Mouse (Mus musculus) embryonic fibroblast, embryonic 13.5 days (primary cell): ENCODE measurements at regions not wholly inside any gene's neighbourhood (a gene's known extent, or its start where the extent isn't known, plus 50 kb on each side); places are given as distances from the start of the nearest gene placed in this dataset.

ENCODE experiments used
- H3K27ac ChIP-seq: 2 replicates; pipeline ENCODE4 v1.5.1; 2012; ENCODE audit warnings: low read length, control low read depth, inconsistent platforms; ENCODE audit not compliant: insufficient read depth
- H3K4me1 ChIP-seq: 2 replicates; pipeline ENCODE4 v1.6.1; 2011; ENCODE audit warnings: low read length; ENCODE audit not compliant: control insufficient read depth, insufficient read depth
- H3K4me3 ChIP-seq: 2 replicates; pipeline ENCODE4 v1.5.1; 2011; ENCODE audit warnings: mild to moderate bottlenecking, control low read depth, low read length; ENCODE audit not compliant: insufficient read depth
- CTCF ChIP-seq: IDR thresholded peaks from 2 replicates; pipeline ENCODE4 v1.5.1; 2011; ENCODE audit warnings: mild to moderate bottlenecking, control low read depth, low read length, moderate library complexity, borderline replicate concordance; ENCODE audit not compliant: insufficient read depth
- POLR2A ChIP-seq: IDR thresholded peaks from 2 replicates; pipeline ENCODE4 v1.6.1; 2011; ENCODE audit warnings: low read depth, mild to moderate bottlenecking, control low read depth, low read length, moderate library complexity

DNA sequence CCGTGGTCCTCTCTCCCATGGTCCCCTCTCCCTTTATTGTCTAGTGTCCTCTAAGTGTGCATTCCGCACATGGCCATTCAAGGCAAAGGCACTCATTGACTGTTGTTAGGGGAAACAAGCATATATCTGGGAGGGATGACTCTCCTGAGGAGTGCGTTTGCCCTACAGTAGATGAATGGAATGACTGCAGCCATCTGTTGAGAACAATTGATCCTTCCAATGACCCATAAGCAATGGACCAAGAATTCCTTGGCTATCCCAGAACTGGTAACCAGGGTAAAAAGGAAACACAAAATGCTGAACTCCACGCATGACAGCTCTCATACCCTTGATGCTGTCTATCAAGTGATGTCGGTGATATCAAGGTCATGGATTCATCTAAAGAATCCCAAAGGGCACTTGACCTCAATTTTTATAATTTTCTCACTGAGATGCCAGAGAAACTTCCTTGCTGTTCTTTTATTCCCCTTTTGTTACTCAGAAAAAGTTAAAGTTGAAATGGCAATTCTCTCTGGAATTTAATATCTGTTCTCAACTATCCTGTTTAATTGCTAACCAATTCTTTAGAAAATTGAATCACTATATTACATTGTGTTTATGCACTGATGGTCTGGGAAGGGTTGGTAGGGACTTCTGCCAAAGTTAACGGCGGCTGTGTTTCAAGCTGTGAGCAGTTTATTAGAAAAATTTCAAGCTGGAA, 97.3 kb upstream of the Hdac4 start:
- H3K27ac ChIP-seq = no peak overlapping the region
- no peak overlapping the region for H3K4me3 ChIP-seq
- no peak for TF ChIP-seq POLR2A
- no peak for TF ChIP-seq CTCF
- H3K4me1 ChIP-seq = no peaks in the 10 kb centered on the region

DNA sequence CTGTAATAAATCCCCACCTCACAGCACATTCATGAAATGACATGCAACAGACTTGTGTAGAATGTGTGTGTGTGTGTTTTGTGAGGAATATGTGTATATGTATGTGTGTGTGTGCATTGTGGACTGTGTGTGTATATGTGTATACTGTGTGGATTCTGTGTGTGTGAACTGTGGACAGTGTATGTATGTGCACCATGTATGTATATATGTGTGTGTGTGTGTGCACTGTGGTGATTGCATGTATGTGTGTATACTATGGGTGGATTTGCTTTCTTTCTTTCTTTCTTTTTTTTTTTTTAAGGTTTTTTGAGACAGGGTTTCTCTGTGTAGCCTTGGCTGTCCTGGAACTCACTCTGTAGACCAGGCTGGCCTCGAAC, 91.5 kb upstream of the Hdac4 start:
- Histone ChIP-seq H3K4me1 (no peaks in the 10 kb centered on the region), H3K27ac (no peak overlapping the region), H3K4me3 (no peak overlapping the region)
- no peak for TF ChIP-seq CTCF

DNA sequence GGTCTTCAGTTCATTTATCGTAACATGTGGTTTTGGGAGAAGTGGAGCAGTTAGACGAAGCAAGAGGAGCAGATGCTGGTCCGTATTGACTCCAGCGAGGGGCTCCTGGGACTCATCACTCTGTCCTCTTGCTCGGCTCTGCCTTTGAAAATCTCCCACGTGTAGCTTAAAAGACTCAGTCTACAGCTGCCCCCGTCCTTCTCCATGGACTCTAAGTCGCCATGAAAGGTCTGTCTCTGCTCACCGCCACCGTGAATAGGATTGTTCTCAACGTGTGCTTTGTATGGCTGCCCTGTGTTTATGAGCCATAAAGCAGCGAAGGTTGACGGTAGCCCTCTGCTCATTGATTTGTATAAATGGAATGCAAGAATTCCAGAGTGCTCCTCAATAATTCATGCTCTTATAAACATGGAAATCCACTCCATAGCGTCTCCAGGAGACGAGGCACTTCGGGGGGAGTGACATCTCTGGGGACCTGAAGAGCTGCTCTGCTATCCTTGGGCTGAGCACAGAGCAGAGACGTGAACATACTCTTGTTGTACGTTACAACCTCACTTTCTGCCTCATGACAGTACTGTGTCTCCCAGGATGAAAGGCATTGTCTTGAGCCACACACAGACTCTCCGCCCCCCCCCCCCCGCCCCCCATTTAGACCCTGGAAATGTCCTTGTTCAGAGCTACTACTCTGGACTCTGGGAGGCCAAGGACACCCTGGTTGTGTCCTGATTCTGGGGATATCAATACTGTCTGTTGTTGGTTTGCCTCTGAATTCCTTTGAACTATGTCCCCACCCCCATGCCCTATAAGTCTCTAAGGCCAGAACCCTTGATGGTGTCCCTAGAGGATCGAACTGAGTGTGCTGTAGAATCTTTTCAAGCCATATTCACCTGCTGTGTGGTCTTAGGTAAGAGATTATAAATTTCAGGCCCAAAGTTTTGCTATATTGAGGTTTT, 90.8 kb upstream of the Hdac4 start:
- Histone ChIP-seq H3K4me3 (no peak overlapping the region), H3K27ac (no peak overlapping the region), H3K4me1 (no peaks in the 10 kb centered on the region)
- TF ChIP-seq CTCF = no peak
- TF ChIP-seq POLR2A = no peak

DNA sequence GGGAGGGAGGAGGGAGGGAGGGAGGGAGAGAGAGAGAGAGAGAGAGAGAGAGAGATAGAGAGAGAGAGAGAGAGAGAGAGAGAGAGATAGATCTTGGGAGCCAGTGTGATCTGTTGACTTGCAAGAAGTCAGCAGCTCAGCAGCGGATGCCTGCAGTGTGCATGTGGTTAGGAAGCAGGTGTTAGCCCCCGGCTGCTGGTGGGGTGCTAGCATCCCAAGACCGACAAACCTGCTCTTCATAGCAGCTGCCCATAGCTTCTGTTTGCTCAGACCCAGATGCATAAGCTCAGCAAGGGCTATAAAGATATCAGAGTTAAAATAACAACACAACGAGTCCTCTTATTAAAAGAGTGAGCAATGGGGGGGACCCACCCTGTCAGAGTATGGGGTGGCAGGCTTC, 88.7 kb upstream of the Hdac4 start:
- Histone ChIP-seq H3K27ac (no peak overlapping the region), H3K4me1 (no peaks in the 10 kb centered on the region), H3K4me3 (no peak overlapping the region)
- no peak for TF ChIP-seq CTCF
- no peak for TF ChIP-seq POLR2A

DNA sequence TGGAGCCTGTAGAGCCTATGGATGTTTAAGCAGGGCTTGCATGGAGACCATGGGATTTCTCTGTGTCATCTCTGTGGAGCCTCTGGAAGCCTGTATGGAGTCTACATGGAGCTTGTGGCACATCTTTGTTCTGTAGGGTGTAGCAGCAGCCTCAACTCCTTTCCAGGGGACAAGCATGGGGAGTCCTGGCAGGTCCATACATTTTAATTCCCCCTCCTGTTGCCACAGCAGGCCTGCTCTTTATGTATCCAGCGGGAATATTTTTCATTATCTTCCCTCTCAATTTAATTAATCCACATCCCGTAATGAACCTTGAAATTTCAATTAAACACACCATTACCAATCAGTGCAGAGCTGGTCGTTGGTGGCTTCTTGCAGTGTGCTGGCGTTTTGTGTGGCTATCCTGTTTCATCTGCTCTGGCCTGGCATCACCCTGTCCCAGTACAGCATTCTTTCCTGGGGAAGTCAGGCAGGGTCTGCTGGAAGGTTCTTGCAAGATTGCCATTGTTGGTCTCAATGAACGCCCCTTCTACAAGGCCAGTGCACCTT, 81.8 kb upstream of the Hdac4 start:
- TF ChIP-seq CTCF (no peak), POLR2A (no peak)

DNA sequence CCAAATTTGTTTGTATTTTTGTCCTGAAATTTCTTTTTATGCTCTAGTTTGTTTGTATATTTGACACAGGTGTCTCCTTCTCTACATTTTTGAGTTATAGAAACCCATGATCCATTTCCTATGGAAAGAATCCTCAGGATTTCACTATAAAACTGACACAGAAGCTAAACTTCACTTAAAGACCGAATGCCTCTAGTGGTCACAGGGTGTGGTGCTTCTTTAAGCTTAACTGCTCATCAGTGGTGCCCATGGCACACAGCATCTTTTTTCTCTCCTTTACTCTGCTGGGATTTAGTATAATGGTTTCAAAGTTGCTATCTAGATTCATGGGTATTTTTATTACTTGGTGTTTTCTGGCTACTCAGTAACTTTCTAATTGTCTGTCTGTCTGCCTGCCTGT, 79.9 kb upstream of the Hdac4 start:
- TF ChIP-seq CTCF (no peak), POLR2A (no peak)
- Histone ChIP-seq H3K4me1 (peaks cover under 1% of the 10 kb centered on the region; the same call in 1 of the 2 replicates), H3K27ac (no peak overlapping the region), H3K4me3 (no peak overlapping the region)

More for the DNA sequence above, 81.8 kb upstream of the Hdac4 start:
- H3K27ac ChIP-seq = no peak overlapping the region
- H3K4me3 ChIP-seq = no peak overlapping the region
- H3K4me1 ChIP-seq = no peaks in the 10 kb centered on the region

DNA sequence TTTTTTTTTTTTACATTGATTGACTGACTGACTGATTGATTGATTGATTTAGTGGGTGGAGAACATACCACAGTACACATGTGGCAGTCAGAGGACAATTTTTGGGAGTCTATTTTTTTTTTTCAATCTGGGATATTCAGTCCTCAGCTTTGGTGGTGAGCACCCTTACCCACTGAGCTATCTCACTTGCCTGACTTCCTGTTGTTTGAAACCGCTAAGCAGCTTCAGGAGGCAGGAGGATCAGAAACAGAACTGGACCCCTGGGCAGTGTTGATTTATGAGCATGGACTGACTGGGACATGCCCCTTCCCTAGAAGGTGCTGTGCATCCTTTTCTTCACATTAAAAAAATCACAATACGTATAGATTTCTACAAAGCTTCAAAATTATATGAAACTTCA, 78.3 kb upstream of the Hdac4 start:
- Histone ChIP-seq H3K27ac (no peak overlapping the region), H3K4me1 (peaks cover 6% of the 10 kb centered on the region; the same call in 1 of the 2 replicates), H3K4me3 (no peak overlapping the region)
- TF ChIP-seq CTCF (no peak), POLR2A (no peak)

DNA sequence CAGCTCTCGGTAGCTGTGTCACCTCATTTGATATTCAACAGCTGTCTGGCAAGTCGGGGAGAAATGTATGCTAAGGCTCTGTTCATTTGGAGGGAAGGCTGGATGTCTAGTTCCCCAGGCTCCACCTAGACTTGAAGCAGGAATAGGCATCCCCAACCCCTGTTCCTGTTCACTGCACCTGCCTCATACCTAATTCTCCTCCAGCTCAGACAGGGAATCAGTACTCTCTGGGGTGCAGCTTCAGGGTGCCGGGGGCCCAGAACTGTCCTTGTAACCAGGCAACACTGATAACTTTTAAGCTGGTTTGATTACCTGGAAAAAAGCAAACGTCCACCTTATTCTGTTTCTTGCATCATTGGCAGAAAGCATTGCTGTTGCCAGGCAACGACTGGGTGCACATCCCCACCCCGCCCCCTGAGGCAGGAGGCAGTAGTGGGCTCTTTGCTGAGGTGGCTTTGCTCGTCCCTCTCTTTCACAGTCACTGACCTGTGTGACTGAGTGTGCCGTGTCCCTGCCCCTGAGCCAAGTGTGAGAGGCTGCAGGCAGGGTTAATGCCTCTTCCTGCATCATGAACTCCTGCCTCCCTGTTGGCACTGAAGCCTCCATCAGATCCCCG, 76.3 kb upstream of the Hdac4 start:
- peaks cover 6% of the 10 kb centered on the region; the same call in 1 of the 2 replicates for H3K4me1 ChIP-seq
- no peak overlapping the region for H3K27ac ChIP-seq
- no peak for TF ChIP-seq POLR2A
- H3K4me3 ChIP-seq = no peak overlapping the region

DNA sequence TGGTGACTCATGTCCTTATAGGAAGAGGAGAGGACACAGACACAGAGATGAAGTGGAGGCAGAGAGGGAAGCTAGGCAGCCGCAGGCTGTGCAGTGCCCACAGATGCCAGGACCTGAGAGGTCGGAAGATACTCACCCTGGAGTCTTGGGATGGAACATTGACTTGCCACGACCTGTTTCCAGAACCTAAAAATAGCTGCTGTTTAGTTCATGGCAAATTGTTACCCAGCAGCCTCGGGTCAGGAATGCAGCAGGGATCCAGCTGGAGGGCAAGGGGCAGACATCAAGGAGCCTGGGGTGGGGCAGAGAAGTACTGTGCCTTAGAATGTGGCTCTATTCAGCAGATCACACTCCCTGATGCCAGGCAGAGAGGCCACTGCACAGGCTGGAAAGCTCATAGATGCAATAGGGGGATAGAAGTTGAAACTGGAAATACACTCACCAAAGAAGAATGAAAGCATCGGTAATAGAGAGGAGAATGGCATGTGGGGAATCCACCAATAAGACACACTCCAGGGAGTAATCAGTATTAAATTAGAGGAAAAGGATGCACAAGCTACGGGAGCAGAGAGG, 75.1 kb upstream of the Hdac4 start:
- Histone ChIP-seq H3K4me1 (peaks cover 6% of the 10 kb centered on the region; the same call in 1 of the 2 replicates), H3K4me3 (no peak overlapping the region), H3K27ac (peak overlapping the region; percentile 12; the same call in 1 of the 2 replicates)
- TF ChIP-seq CTCF (no peak), POLR2A (no peak)
